Comparison of ENCODE assay signal across 15 mouse cellular contexts in genomic region chr7:135902106-135903055, GRCm38 (mm10).
DNase-seq lines count a peak whose midpoint lies in the region; ATAC-seq and TF ChIP-seq lines count a peak whose summit lies in the region.
"Had no signal": no experiment of that assay in that cellular context is flagged by ENCODE, and none has a peak within 500 bp of the region (broad histone marks: within the 10 kb centered on the region; RNA-seq: fewer than 3 reads in every experiment).

No protein-coding gene starts in this region.

- H3K9ac ChIP-seq in lung, embryonic 14.5 days = no peak overlapping the region
- no peak overlapping the region for H3K9ac ChIP-seq in neural tube, embryonic 15.5 days (replicated peaks)

- peak; percentile 42 for DNase-seq in lung, embryonic 14.5 days
- DNase-seq in lung, postnatal 36 days = no peak
- DNase-seq in heart, adult 9 months (ENCODE audit: low spot score in 2 of 2) = peak; percentile 17 to 24
- DNase-seq in heart, postnatal 4 days = peak; percentile 11
- no peak for DNase-seq in testis, postnatal 10 days (ENCODE audit: low spot score)
- DNase-seq in thymus, adult 18-20 months = no peak
- DNase-seq in adrenal gland, postnatal 36 days = no peak
- DNase-seq: cerebellum, postnatal 25 days; kidney, adult 11 months; right cerebral cortex, postnatal 4 days; thymus, adult 2 months had no signal

- WGBS in lung, embryonic 14.5 days = 38% methylated on average over 13 of the region's 13 CpGs
- 60% methylated on average over 13 of the region's 13 CpGs for WGBS in neural tube, embryonic 15.5 days

- no peak for ATAC-seq in lung, embryonic 14.5 days (ENCODE audit: insufficient read depth)
- no peak for ATAC-seq in neural tube, embryonic 15.5 days (ENCODE audit: low FRiP score)

- no peaks in the 10 kb centered on the region for H3K9me3 ChIP-seq in lung, embryonic 14.5 days (ENCODE audit: low read depth, low read length)
- H3K9me3 ChIP-seq in neural tube, embryonic 15.5 days (replicated peaks) = no peaks in the 10 kb centered on the region
- H3K9me3 ChIP-seq: hindbrain, embryonic 10.5 days; megakaryocyte, embryonic 14.5 days had no signal

- no peak for TF ChIP-seq CTCF in lung, embryonic 14.5 days (IDR thresholded peaks at IDR 0.05; ENCODE audit: low read depth)

- peaks cover 7% of the 10 kb centered on the region; the same call in 1 of the 2 replicates for H3K4me1 ChIP-seq in lung, embryonic 14.5 days (ENCODE audit: insufficient read depth)
- H3K4me1 ChIP-seq in neural tube, embryonic 15.5 days = peaks cover 17% of the 10 kb centered on the region
- H3K4me1 ChIP-seq: megakaryocyte, embryonic 14.5 days had no signal

- H3K36me3 ChIP-seq in lung, embryonic 14.5 days (ENCODE audit: insufficient read depth) = no peaks in the 10 kb centered on the region
- H3K36me3 ChIP-seq in neural tube, embryonic 15.5 days = no peaks in the 10 kb centered on the region
- H3K36me3 ChIP-seq: hindbrain, embryonic 10.5 days had no signal

- H3K27ac ChIP-seq in lung, embryonic 14.5 days (ENCODE audit: low read depth) = peak overlapping the region; percentile 25; the same call in 1 of the 2 replicates
- peak overlapping the region; percentile 51; the same call in 1 of the 2 replicates for H3K27ac ChIP-seq in neural tube, embryonic 15.5 days (replicated peaks)
- H3K27ac ChIP-seq: hindbrain, embryonic 10.5 days had no signal

- H3K4me3 ChIP-seq in lung, embryonic 14.5 days (ENCODE audit: low read depth, low read length) = no peak overlapping the region
- no peak overlapping the region for H3K4me3 ChIP-seq in neural tube, embryonic 15.5 days (replicated peaks)
- H3K4me3 ChIP-seq: hindbrain, embryonic 10.5 days; megakaryocyte, embryonic 14.5 days; myocyte had no signal

- H3K4me2 ChIP-seq in lung, embryonic 14.5 days = no peak overlapping the region
- no peak overlapping the region for H3K4me2 ChIP-seq in neural tube, embryonic 15.5 days

- no peaks in the 10 kb centered on the region for H3K27me3 ChIP-seq in lung, embryonic 14.5 days (ENCODE audit: insufficient read depth, low read length)
- H3K27me3 ChIP-seq in neural tube, embryonic 15.5 days (replicated peaks) = no peaks in the 10 kb centered on the region
- H3K27me3 ChIP-seq: megakaryocyte, embryonic 14.5 days had no signal

Comparison
In these comparisons a context has a peak if more than half of its experiments do, and no peak if none do; other contexts are left out.
1. DNase-seq: peak in lung, embryonic 14.5 days (single experiment), heart, adult 9 months (2 of 2) and heart, postnatal 4 days (single experiment); none in lung, postnatal 36 days (single experiment), testis, postnatal 10 days (single experiment), thymus, adult 18-20 months (0 of 2) and adrenal gland, postnatal 36 days (0 of 2).